Mouse (Mus musculus): ENCODE measurements around the gene Gm4792. TPM values are rescaled to one million over a fixed set of nuclear protein-coding genes. Genes with fewer than 3 reads are reported as not detected.

The Gm4792 gene
- total and polyA plus RNA-seq, 3 experiments, result not detected

- no peaks in the 10 kb centered on the region for H3K9me3 ChIP-seq (replicated peaks)
- H3K4me1 ChIP-seq (ENCODE audit: insufficient read depth, low read depth, low read length), result peaks cover 4% of the 10 kb centered on the region; the same call in 1 of the 2 replicates
- TF ChIP-seq GATA2 (IDR thresholded peaks at IDR 0.05; ENCODE audit: borderline replicate concordance, low read depth, low read length) (no peak), TAL1 (conservative IDR thresholded peaks at IDR 0.05; ENCODE audit: low read depth, low read length) (no peak), CTCF (IDR thresholded peaks at IDR 0.05; ENCODE audit: low read depth, low read length) (no peak), POLR2AphosphoS5 (IDR thresholded peaks at IDR 0.05; ENCODE audit: insufficient replicate concordance, low read depth, low read length) (no peak)
- ATAC-seq (ENCODE audit: extremely low read depth, insufficient number of reproducible peaks, low FRiP score, poor library complexity, severe bottlenecking) (no peak), DNase-seq (ENCODE audit: low spot score) (no peak)
- H3K36me3 ChIP-seq (replicated peaks), result no peaks in the 10 kb centered on the region
- no peak overlapping the region for H3K4me3 ChIP-seq (ENCODE audit: low read depth, low read length)
- peaks cover 4% of the 10 kb centered on the region; the same call in 1 of the 2 replicates for H3K27me3 ChIP-seq (ENCODE audit: insufficient read depth, low read length)
Observed at GRCm38 (mm10) chr10:94254766-94255165, 43.7 kb downstream of the Gm4792 start.

DNA sequence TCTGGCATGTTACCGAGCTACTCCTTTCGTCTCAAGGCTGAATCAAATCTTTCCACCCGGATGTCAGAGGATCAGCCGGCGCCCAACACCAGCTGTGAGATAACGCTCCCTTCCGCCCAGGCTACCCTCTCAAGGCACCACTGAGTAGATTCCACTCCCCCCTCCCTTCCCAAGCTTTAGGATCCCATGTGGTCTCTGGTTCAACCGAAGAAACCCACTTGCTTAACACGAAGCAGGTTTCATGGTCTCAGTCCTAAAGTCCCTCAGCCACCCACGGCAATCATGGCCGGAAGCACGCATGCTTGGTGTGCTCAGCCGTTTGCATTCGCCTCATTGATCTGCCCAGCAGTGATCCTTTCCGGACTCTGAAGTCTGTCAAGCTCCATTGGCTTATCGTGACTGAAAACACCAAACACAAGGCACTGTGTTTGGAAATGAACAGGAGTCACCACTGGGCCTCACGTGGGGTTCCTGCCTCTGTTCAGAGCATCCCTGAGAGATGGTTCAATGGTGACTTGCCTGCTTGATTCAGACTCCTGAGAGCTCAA, 45.2 kb downstream of the Gm4792 start:
- Histone ChIP-seq H3K36me3 (replicated peaks) (no peaks in the 10 kb centered on the region), H3K4me3 (ENCODE audit: low read depth, low read length) (no peak overlapping the region), H3K27me3 (ENCODE audit: insufficient read depth, low read length) (peaks cover 4% of the 10 kb centered on the region; the same call in 1 of the 2 replicates), H3K9me3 (replicated peaks) (no peaks in the 10 kb centered on the region), H3K4me1 (ENCODE audit: insufficient read depth, low read depth, low read length) (peaks cover 6% of the 10 kb centered on the region; the same call in 1 of the 2 replicates)
- no peak for ATAC-seq (ENCODE audit: extremely low read depth, insufficient number of reproducible peaks, low FRiP score, poor library complexity, severe bottlenecking)
- DNase-seq (ENCODE audit: low spot score), result no peak
- TF ChIP-seq TAL1 (conservative IDR thresholded peaks at IDR 0.05; ENCODE audit: low read depth, low read length) (no peak), CTCF (IDR thresholded peaks at IDR 0.05; ENCODE audit: low read depth, low read length) (no peak), POLR2AphosphoS5 (IDR thresholded peaks at IDR 0.05; ENCODE audit: insufficient replicate concordance, low read depth, low read length) (no peak), GATA2 (IDR thresholded peaks at IDR 0.05; ENCODE audit: borderline replicate concordance, low read depth, low read length) (no peak), GATA1 (IDR thresholded peaks at IDR 0.05; ENCODE audit: borderline replicate concordance, low read length) (no peak)

- DNase-seq (ENCODE audit: low spot score) (no peak), ATAC-seq (ENCODE audit: extremely low read depth, insufficient number of reproducible peaks, low FRiP score, poor library complexity, severe bottlenecking) (peak; percentile 54)
- H3K36me3 ChIP-seq (replicated peaks), result no peaks in the 10 kb centered on the region
- peaks cover 6% of the 10 kb centered on the region; the same call in 1 of the 2 replicates for H3K4me1 ChIP-seq (ENCODE audit: insufficient read depth, low read depth, low read length)
- H3K9me3 ChIP-seq (replicated peaks), result no peaks in the 10 kb centered on the region
- TF ChIP-seq GATA2 (IDR thresholded peaks at IDR 0.05; ENCODE audit: borderline replicate concordance, low read depth, low read length), result no peak
- no peak for TF ChIP-seq TAL1 (conservative IDR thresholded peaks at IDR 0.05; ENCODE audit: low read depth, low read length)
- TF ChIP-seq POLR2AphosphoS5 (IDR thresholded peaks at IDR 0.05; ENCODE audit: insufficient replicate concordance, low read depth, low read length), result no peak
- no peak for TF ChIP-seq GATA1 (IDR thresholded peaks at IDR 0.05; ENCODE audit: borderline replicate concordance, low read length)
- no peak for TF ChIP-seq CTCF (IDR thresholded peaks at IDR 0.05; ENCODE audit: low read depth, low read length)
- H3K4me3 ChIP-seq (ENCODE audit: low read depth, low read length), result no peak overlapping the region
- H3K27me3 ChIP-seq (ENCODE audit: insufficient read depth, low read length), result peaks cover 7% of the 10 kb centered on the region; the same call in 1 of the 2 replicates
Observed at GRCm38 (mm10) chr10:94249575-94250456, 48.7 kb downstream of the Gm4792 start.

DNA sequence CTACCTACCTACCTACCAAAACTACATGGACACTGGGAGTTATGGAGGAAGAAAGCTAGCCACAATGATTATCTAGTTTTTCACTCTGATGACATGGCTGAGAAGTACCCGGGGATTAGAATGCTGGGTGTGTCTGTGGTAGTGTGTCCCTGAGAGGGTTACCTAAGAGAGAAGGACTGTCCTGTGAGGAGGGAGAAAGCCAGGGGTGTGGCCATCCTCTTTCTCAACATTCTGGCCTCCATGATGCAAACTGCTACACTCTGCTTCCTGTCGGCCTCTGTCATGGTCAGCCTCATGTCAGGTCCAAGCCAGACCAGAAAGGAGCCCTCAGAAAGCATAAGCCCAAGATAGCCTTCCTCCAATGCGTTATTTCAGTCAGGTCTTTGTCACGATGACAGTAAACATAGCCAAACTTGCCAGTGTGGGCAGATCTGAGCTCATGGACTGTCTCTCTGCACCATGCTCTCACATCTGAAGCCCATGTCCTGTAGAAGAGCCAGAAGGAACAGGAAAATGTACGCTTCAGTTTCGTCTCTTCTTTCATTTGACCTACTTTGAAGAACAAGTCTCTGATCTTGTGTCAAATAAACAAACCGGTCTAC, 50.7 kb downstream of the Gm4792 start:
- Histone ChIP-seq H3K9me3 (replicated peaks) (no peaks in the 10 kb centered on the region), H3K36me3 (replicated peaks) (no peaks in the 10 kb centered on the region), H3K4me3 (ENCODE audit: low read depth, low read length) (no peak overlapping the region), H3K4me1 (ENCODE audit: insufficient read depth, low read depth, low read length) (peaks cover 6% of the 10 kb centered on the region; the same call in 1 of the 2 replicates), H3K27me3 (ENCODE audit: insufficient read depth, low read length) (peaks cover 7% of the 10 kb centered on the region; the same call in 1 of the 2 replicates)
- TF ChIP-seq POLR2AphosphoS5 (IDR thresholded peaks at IDR 0.05; ENCODE audit: insufficient replicate concordance, low read depth, low read length) (no peak), CTCF (IDR thresholded peaks at IDR 0.05; ENCODE audit: low read depth, low read length) (no peak), TAL1 (conservative IDR thresholded peaks at IDR 0.05; ENCODE audit: low read depth, low read length) (no peak), GATA2 (IDR thresholded peaks at IDR 0.05; ENCODE audit: borderline replicate concordance, low read depth, low read length) (no peak), GATA1 (IDR thresholded peaks at IDR 0.05; ENCODE audit: borderline replicate concordance, low read length) (no peak)
- DNase-seq (ENCODE audit: low spot score) (no peak), ATAC-seq (ENCODE audit: extremely low read depth, insufficient number of reproducible peaks, low FRiP score, poor library complexity, severe bottlenecking) (no peak)

Other genes with a start within 250 kb of the Gm4792 start
- 12.2 and 12.6 TPM in 2 replicates for gene Nr2c1, start 150.7 kb downstream of the Gm4792 start, total RNA-seq (2014; fragmentation: Nextera tagmentation)
- 4.8 and 5.1 TPM in 2 replicates for gene Nr2c1, start 150.7 kb downstream of the Gm4792 start, total RNA-seq (2017)
- gene Nr2c1, start 150.7 kb downstream of the Gm4792 start, polyA plus RNA-seq (2012), result 0.80 and 1.1 TPM in 2 replicates
- 152 and 233 TPM in 2 replicates for gene Ndufa12, start 100.0 kb downstream of the Gm4792 start, total RNA-seq (2014; fragmentation: Nextera tagmentation)
- 269 and 271 TPM in 2 replicates for gene Ndufa12, start 100.0 kb downstream of the Gm4792 start, total RNA-seq (2017)
- 892 and 1,002 TPM in 2 replicates for gene Ndufa12, start 100.0 kb downstream of the Gm4792 start, polyA plus RNA-seq (2012)
- 15.6 and 16.7 TPM in 2 replicates for gene Tmcc3, start 13.2 kb upstream of the Gm4792 start, total RNA-seq (2014; fragmentation: Nextera tagmentation)
- 7.6 and 8.1 TPM in 2 replicates for gene Tmcc3, start 13.2 kb upstream of the Gm4792 start, total RNA-seq (2017)
- 3.3 and 3.5 TPM in 2 replicates for gene Tmcc3, start 13.2 kb upstream of the Gm4792 start, polyA plus RNA-seq (2012)